Mouse (Mus musculus): ENCODE measurements around the gene Hoxa6. TPM values are rescaled to one million over a fixed set of nuclear protein-coding genes. Genes with fewer than 3 reads are reported as not detected.

Gene Hoxa6
- total RNA-seq, 2 experiments from 2014 or later = not detected

DNA sequence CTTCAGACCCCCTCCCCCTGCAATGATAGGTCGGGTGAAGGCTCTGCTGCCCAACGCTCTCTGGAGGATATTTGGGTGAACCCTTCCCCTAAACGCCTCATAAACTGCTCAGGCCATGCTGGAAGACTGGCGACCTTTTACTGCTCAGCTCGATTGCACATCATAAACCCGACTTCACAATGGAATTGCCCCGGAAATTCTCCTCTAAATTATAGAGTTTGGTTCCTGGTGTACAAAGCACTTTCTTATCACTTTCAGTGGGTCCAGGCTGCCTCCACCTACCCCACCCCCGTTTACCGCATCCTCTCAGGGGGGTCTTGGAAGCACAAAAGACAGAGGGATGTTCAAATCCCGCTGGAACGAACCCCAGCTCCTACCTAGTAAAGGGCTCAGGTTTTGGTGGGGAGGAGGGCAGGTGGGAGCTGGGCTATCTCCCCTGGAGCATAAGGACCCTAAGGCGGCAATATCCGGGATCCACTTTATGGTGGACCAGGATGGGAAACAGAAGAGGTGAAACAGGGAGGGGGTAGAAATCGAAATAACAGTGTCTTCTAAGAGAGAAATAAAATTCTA, 10.2 kb upstream of the Hoxa6 start:
- no peak for DNase-seq (ENCODE audit: low spot score in 2 of 2)
- intact Hi-C loops (cut with DNase I) = no loop called here

DNA sequence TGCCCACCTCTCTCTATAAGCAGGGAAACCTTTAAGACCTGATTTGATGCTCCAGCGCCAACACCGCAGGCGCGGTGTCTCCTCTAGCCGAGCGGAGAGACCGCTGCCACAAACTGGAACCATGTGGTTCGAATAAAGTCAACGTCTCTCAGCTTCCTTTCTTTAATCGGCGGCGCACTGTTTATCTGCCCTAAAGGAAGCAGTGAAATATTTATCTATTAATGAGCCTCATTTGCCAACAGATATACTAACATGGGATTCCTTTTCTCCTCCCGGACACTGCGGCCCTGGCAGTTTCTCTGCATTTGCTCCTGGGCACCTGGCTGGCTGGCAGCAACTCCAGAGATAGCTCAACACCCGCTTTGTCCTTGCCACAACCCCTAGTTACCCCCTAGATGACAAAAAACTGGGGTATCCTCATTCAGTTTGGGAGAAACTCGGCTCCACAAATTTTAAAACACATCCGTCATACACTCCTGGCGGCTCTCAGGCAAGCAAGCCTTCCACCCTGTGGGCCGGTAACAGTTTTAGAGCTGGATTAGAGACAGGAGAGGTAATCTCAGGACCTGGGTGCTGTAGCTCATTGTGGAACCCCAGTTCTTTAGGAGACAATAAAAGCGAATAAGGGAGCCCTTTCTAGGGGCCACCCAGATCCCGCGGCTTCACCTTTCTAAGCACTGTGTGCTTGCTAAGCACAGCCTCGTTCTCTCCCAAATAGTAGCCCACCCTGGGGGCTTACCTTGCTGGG, 9.5 kb upstream of the Hoxa6 start:
- intact Hi-C loops (cut with DNase I) = no loop called here
- no peak for DNase-seq (ENCODE audit: low spot score in 2 of 2)

DNA sequence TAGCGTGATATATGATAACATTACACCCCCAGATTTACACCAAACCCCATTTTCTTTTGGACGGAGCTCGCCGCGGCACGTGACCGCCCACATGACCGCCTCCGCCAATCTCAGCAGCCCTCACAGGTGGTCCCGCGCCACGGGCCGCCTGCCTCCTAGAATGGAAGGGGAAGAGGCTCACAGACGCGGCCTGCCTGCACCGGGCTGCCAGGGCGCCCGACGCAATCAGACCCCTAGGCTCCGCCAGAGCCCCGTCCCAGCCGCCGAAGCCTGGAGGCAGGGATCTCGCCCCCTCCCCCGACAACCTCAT, 8.9 kb upstream of the Hoxa6 start:
- no peak for DNase-seq (ENCODE audit: low spot score in 2 of 2)
- intact Hi-C loops (cut with DNase I) = no loop called here

DNA sequence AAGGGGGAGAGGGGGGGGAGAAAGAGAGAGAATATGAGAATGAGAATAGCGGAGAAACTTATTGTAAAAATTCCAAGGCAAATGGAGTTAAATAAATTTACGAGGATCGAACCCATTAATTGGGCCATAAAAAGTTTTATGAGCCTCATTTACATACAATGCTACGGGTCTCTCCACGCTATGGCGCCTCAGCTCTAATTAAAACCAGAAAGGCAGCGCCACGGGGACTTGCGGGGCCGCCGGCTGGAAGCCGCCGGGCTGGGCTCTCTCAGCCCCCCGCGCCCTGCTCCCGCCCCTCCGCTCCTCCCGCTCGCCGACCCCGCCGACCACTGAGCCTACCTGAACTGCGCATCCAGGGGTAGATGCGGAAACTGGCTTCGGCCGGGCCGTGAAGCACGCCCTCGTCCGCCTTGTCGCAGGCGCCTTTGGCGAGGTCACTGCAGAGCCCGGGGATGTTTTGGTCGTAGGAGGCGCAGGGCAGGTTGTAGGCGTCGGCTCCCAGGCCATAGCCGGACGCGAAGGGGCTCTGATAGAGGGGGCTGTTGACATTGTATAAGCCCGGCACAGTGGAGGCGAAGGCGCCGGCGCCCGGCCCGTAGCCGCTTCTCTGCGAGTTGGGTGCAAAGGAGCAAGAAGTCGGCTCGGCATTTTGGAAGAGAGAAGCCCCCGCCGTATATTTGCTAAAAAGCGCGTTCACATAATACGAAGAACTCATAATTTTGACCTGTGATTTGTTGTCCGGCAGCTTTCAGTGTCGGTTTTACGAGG, 8.4 kb upstream of the Hoxa6 start:
- DNase-seq (ENCODE audit: low spot score in 2 of 2) = no peak
- intact Hi-C loops (cut with DNase I) = no loop called here

DNA sequence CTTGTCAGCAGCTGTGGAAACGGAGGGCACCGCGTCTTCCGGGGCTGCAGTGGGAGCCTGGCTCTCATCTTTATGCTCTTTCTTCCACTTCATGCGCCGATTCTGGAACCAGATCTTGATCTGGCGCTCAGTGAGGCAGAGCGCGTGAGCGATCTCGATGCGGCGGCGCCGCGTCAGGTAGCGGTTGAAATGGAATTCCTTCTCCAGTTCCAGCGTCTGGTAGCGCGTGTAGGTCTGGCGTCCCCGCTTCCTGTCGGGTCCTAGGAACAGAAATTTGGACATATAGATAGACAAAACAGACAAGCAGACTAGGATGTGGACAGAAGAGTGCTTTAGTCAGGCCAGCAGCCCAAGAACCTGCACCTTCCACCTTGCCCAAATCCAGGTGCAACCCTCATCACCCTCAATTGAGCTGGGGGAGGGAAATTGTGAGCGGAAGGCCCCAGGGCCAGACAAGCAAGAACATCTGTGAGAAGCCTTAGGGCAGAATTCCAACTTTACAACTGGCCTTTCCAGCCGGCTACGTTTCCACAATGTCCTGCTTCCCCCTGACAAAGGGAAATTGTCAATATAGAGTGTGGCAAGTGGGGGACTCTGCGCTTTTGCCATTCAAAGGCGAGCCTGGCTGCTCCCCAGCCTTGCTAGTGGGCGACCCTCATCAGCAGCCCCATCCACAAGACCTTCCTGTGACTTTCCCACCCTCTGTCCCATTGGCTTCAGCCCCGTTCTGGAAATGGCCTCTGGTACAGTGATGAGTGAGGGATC, 7.4 kb upstream of the Hoxa6 start:
- DNase-seq (ENCODE audit: low spot score in 2 of 2) = no peak
- intact Hi-C loops (cut with DNase I) = no loop called here

DNA sequence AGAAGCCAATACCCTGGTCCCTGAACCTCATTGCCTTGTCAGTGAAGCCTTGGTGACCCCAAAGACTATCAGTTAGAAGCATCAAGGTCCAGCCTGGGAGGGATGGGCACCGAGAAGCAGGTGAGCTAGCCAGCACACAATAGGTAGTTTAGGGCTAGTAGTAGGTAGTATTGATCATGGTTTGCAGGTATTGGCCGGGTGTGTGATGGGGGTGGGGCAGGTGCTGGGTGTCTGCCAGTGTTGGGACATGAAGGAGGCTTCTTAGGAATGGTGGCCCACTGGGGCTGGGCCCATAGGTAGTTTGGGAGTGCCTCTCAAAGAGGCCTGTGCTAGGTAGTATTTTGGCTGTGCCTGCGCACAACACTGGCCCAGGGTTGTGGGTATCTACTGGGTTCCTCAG, 6.5 kb upstream of the Hoxa6 start:
- intact Hi-C loops (cut with DNase I) = no loop called here
- no peak for DNase-seq (ENCODE audit: low spot score in 2 of 2)

DNA sequence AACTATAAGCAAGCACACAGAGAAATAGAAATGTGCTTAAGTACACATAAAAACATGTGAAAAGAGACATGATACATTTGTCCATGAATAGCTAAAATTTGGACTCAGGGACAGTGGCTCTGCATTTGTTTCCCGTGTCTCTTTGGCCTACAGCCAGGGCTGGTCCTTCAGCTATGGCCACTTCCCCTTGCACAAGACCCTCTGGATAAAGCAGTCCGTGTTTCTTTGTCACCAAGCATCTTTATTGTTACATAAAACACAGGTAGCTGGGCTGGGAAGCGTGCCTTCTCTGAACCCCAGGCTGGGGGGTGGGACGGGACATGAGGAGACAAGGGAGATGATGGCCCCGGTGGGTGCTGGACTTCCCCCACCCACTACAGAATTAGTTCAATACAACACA, 5.7 kb upstream of the Hoxa6 start:
- DNase-seq (ENCODE audit: low spot score in 2 of 2) = no peak
- intact Hi-C loops (cut with DNase I) = loop anchor here (5.0 kb wide), 1 partner anchor 207 kb away; no protein-coding TSS in a partner anchor

DNA sequence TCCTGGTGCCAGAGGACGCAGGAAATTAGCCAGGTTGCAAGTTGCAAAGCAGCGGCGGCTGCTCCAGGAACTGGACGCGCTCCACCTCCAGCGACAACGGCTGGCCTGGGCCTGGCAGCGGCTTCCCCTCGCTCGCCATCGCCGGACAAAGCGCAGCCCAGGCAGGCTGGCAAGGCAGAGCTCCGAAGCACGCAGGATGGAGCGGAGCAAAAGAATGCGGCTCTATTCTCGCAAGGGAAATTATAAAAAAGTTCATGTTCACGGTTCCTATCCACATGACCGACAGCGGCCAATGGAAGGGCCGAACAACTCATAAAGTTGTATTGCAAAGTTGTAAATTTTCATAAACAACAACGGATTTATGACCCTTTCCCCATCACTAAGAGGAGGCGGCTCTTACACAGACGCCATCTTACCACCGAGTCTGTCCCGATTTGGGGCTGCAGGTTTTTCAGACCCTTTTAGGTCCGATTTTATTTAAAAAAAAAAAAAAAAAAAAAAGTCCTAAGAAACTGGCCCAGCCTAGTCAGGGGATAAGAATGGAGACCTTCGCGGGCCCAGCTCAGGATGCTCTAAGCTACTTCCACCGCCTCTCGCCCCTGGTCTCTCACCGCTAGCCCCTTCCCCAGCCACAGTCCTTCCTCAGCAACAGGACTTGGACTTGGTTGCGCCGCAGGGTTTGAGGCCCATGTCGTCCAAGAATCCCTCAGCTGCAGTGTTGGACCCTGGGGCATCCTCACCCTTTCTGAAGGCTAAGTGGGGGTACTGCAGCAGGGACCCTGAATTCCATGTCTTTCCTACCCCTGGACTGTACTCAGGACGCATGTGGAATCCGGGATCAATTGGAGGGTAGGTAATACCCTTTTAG, 4.8 kb upstream of the Hoxa6 start, which contains the start of the genes Hoxa3 and Gm28308:
Gene Hoxa3, minus strand, starts transcription at position 218 of the 868 bp plus-strand sequence.
Gene Gm28308, minus strand, starts transcription at position 221 of the 868 bp plus-strand sequence.
- intact Hi-C loops (cut with DNase I) = loop anchor here (5.0 kb wide), 1 partner anchor 206 kb away; no protein-coding TSS in a partner anchor

DNA sequence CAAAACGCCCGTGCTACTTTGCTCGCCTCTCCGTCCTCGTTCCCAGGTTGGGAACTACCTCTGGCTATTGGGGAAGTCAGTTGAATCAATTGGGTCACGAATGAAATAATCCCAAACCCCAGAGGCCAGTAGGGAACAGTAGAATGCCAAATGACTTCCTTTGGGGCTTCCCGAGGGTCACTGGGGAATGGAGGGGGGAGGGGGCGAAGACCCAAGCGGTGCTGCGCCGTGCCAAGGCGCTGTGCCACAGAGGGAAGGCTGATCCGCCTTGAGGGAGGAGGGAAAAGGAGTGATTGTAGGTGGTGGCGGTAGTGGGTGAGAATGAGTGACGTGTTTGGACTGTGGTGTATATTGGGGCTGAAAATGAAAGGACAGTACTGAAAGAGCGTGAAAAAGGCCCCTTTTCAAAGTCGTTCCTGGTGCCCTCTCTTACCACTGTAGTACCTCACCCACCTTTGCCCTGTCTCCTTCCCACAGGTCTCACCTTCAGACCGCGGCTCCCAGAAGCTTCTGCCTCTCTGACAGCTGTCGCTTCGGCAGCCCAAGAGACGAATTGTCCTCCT, 4.1 kb upstream of the Hoxa6 start:
- intact Hi-C loops (cut with DNase I) = loop anchor here (5.0 kb wide), 1 partner anchor 205 kb away; no protein-coding TSS in a partner anchor

More for the DNA sequence above, 4.8 kb upstream of the Hoxa6 start, which contains the start of the genes Hoxa3 and Gm28308:
- DNase-seq (ENCODE audit: low spot score in 2 of 2) = no peak

DNA sequence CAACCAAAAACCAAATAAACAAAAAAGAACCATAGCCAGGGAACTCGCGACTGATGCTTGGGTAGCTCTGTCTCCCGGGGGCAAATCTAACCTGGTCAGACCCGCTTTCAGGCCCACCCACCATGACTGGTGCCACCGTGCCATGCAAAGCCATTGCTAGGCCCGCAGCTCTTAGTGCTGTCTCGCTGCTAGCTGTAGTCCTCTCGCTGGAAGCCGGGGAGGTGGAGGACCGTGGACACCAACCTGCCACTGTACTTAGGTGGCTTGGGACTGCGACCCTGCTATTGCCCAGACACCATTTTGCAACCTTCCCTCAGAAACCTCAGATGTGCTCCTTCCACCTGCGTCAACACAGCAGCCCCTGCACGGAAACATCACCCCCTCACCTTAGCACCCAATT, 3.4 kb upstream of the Hoxa6 start:
- DNase-seq (ENCODE audit: low spot score in 2 of 2) = no peak
- intact Hi-C loops (cut with DNase I) = loop anchor here (5.0 kb wide), 1 partner anchor 205 kb away; no protein-coding TSS in a partner anchor

More for the DNA sequence above, 4.1 kb upstream of the Hoxa6 start:
- DNase-seq (ENCODE audit: low spot score in 2 of 2) = no peak

DNA sequence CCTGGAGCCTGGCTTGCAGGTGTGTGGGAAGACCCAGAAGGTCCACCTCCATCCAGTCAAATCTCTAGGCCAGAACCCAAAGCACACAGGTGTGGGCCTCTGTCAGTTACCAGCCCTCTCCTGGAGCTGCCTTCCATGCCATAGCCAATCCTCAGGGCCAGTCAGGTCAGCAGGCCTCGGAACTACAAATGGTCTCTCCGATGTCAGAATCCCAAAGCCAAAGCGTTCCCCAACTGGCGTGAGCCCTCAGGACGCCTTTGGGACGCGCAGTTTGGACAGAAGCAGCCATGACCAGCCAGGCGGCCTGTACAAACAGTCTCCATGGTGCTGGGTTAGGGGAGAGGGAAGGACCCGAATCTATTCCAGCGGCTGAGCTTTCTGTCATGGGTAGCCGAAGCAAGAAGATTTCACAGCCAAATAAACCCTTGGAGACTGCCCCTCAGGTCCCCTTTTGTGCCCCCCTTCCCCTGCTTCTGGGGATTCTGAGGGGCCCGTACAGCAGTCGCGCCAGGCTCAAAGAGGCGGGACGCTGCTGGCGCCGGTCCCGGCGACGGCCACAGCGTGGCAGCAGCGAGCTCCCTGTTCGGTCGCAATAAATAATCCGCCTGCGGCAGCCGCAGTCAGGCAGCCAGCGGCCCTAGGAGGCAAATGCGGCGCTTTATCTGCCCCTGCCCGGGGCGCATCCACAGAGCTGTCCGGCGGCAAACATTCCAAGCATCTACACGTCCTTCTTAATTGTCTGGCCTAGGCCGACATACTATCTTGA, 2.8 kb upstream of the Hoxa6 start:
- DNase-seq (ENCODE audit: low spot score in 2 of 2) = peak; percentile 46 to 60
- intact Hi-C loops (cut with DNase I) = loop anchor here (5.0 kb wide), 1 partner anchor 204 kb away; no protein-coding TSS in a partner anchor

DNA sequence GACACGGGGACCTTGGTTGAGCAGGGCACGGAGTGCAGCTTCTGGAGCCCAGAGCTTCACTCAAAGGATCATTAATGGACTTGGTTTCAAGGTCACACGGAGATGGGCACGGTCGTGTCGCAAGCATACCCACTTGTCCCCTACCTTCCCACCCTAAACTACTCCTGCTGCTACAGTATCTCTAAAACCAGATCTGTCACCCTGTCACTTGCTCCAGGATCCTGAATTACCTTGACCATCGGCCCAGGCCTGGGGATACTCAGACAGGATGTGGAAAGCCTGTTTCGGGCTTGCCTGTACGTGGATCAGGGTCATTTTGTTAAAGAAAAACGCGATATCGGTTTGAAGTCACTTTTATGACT, 1.1 kb upstream of the Hoxa6 start:
- no peak for DNase-seq (ENCODE audit: low spot score in 2 of 2)
- intact Hi-C loops (cut with DNase I) = loop anchor here (5.0 kb wide), 1 partner anchor 202 kb away; no protein-coding TSS in a partner anchor

DNA sequence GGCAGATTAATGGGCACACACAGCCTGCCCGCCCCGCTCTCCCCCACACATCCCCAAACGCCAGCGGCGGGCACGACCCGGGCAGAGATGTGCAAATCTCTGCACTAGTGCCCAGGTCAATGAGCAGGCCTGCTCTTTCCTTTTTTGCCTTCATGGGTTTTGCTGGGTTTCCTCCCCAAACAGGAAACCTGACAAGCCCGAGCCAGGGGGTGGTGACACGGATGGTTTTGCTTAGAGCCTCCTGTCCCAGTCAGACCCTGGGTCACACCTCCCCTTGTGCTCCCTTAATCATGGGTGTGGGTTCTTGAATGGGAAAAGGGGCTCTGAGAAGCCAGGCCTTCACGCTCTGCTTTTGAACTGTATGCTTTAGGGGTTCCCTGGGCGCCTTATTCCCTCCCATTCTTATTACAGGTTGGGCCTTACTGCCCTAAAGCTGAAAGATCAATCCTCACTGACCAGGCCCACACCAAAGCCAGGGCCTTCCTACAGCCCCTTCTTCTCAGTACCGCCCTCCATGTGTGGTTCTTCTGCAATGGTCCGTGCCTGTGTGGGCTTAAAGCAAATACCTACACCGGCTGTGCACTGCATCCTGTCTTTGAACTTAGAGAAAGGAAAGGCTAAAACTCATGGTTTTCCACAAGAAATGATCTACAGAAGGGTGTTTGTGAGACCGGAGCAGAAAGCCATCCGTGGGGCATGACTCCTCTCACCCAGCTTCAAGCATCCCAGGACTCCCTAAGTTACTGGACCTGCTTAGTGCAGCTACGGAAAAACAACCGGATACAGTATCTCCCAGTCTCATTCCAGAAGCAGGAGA, 554 bp upstream of the Hoxa6 start:
- DNase-seq (ENCODE audit: low spot score in 2 of 2) = no peak
- intact Hi-C loops (cut with DNase I) = no loop called here

DNA sequence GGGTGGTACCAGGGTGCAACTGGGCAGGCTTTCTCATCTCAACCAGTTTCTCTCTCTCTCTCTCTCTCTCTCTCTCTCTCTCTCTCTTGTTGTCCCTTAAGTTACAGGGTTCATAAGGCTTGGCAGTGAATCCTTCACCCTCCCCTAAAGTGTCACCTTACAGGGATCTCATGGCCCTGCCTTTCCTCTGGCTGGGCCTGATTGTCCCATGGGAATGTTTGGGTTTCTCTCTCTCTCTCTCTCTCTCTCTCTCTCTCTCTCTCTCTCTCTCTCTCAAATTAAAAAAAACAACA, 892 bp downstream of the Hoxa6 start:
- intact Hi-C loops (cut with DNase I) = no loop called here
- DNase-seq (ENCODE audit: low spot score in 2 of 2) = no peak

DNA sequence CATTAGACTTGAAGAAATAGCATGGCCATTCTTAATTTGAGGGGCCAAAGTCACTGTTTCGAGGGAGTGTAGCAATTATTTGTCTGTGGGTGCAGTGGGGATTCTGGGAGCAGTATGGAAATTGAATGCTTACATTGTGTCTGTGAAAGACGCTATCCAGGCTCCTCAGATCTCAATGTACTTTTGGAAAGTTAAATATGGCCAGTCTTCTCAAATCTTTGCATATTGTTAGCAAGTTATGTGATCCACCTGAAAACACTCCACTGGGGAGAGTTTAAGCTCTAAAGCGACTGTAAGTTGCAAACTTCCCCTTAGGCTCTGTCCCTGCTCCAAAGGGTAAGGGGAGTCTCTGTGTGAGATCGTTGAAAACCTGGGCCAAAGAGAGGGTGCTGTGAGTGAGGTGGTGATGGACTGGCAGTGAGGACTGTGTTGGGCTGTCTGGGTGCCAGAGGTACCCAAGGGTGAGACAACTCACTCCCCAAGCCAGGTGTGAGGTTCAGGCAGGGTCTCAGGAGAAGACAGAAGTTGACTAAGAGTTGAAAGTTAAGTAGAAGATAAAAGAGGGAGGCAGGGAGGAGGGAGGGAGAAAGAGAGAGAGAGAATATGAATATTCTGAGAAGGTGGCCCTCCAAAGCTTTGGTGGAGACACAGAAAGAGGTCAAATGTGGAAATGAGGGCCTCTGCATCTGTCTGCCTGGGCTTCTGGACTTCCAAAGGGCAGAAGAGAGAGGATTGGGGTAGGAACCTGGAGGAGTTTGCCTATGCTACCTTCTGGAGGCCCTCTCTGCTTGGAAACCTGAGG, 1.4 kb downstream of the Hoxa6 start:
- intact Hi-C loops (cut with DNase I) = no loop called here
- DNase-seq (ENCODE audit: low spot score in 2 of 2) = no peak

Data from left cerebral cortex, postnatal 25 days (tissue).